Mouse (Mus musculus) forebrain, postnatal 0 days (tissue): ENCODE measurements around the gene Narf. TPM values are rescaled to one million over a fixed set of nuclear protein-coding genes. Genes with fewer than 3 reads are reported as not detected.

Experiments
- ATAC-seq: fragments of 200-750 bp; cut with Nextera tagmentation; 2 replicates; pipeline ENCODE4 v1.8.0; 2017; ENCODE audit warnings: mild to moderate bottlenecking, moderate library complexity
- DNase-seq: peaks from one replicate; pipeline ENCODE4 v3.0.0-alpha.2; 2015
- H3K27ac ChIP-seq: fragments of 300-500 bp; sonication (generic); 2 replicates; pipeline ENCODE4 v1.5.1; 2014; ENCODE audit warnings: low read depth, mild to moderate bottlenecking, antibody characterized with exemption, low read length, moderate library complexity, mixed read lengths
- H3K27me3 ChIP-seq: fragments of 300-500 bp; sonication (generic); 2 replicates; pipeline ENCODE4 v1.6.1; 2014; ENCODE audit warnings: mild to moderate bottlenecking, low read length, mixed read lengths; ENCODE audit not compliant: insufficient read depth
- H3K36me3 ChIP-seq: fragments of 300-500 bp; sonication (generic); 2 replicates; pipeline ENCODE4 v1.6.1; 2014; ENCODE audit warnings: mild to moderate bottlenecking, moderate library complexity; ENCODE audit not compliant: insufficient read depth
- H3K4me1 ChIP-seq: fragments of 300-500 bp; sonication (generic); 2 replicates; pipeline ENCODE4 v1.6.1; 2014; ENCODE audit warnings: antibody characterized with exemption; ENCODE audit not compliant: insufficient read depth
- H3K4me2 ChIP-seq: fragments of 300-500 bp; sonication (generic); 2 replicates; pipeline ENCODE4 v1.6.1; 2014; ENCODE audit warnings: low read depth, mild to moderate bottlenecking, moderate library complexity
- H3K4me3 ChIP-seq: fragments of 300-500 bp; sonication (generic); 2 replicates; pipeline ENCODE4 v1.5.1; 2014; ENCODE audit warnings: low read depth, low read length, mixed read lengths
- H3K9ac ChIP-seq: fragments of 300-500 bp; sonication (generic); 2 replicates; pipeline ENCODE4 v1.6.1; 2014; ENCODE audit warnings: mild to moderate bottlenecking
- H3K9me3 ChIP-seq: fragments of 300-500 bp; sonication (generic); 2 replicates; pipeline ENCODE4 v1.6.1; 2016; ENCODE audit warnings: low read length
- CTCF ChIP-seq: sonication (generic); IDR thresholded peaks from 2 replicates; pipeline ENCODE4 v1.5.1; 2016; ENCODE audit warnings: antibody characterized with exemption, control low read depth, low read depth
- WGBS: fragments of 180-500 bp; shearing (Covaris S2); extraction: QIAGEN DNeasy Blood & Tissue Kit; methylation state at CpG from one replicate; pipeline ENCODE4 v1.1.7; 2014; 5-methylcytosine and 5-hydroxymethylcytosine counted together
- polyA plus RNA-seq: library from polyadenylated mRNA; unstranded; fragments of >200 nt; fragmentation: Nextera tagmentation; extraction: Ambion mirVana; gene quantifications from 2 replicates; pipeline ENCODE4 v1.2.1, GENCODE M21; 2015
- total RNA-seq: library from RNA; depleted of rRNA; stranded (reverse); fragments of >200 nt; gene quantifications from 2 replicates; pipeline ENCODE4 v1.2.3, GENCODE M21; 2014; rRNA removed

Gene Narf
- total and polyA plus RNA-seq, 2 experiments from 2014 or later, result 42.9 to 135 TPM

GRCm38 (mm10) chr11:121305371-121305770 lies 68.3 kb downstream of the Narf start:
- DNase-seq, result no peak
- no peak for TF ChIP-seq CTCF
- no peak; the same call in 1 of the 2 replicates for ATAC-seq
- H3K4me3 ChIP-seq, result no peak overlapping the region
- no peaks in the 10 kb centered on the region for H3K9me3 ChIP-seq
- no peak overlapping the region for H3K4me2 ChIP-seq
- no peaks in the 10 kb centered on the region for H3K27me3 ChIP-seq
- no peak overlapping the region for H3K27ac ChIP-seq
- H3K36me3 ChIP-seq, result peaks cover 70% of the 10 kb centered on the region
- WGBS, result 85% methylated on average over 6 of the region's 6 CpGs
- no peak overlapping the region for H3K9ac ChIP-seq
- no peaks in the 10 kb centered on the region for H3K4me1 ChIP-seq

Other genes starting within 250 kb of the Narf start
- gene Csnk1d, start 245.9 kb upstream of the Narf start, total RNA-seq, result 77.9 and 107 TPM in 2 replicates
- 84.8 and 108 TPM in 2 replicates for gene Csnk1d, start 245.9 kb upstream of the Narf start, polyA plus RNA-seq
- gene Cd7, start 197.8 kb upstream of the Narf start, total RNA-seq, result not detected in 2 replicates
- not detected in 2 replicates for gene Cd7, start 197.8 kb upstream of the Narf start, polyA plus RNA-seq
- gene Sectm1b, start 173.7 kb upstream of the Narf start, total RNA-seq, result not detected in 2 replicates
- gene Sectm1b, start 173.7 kb upstream of the Narf start, polyA plus RNA-seq, result not detected in 2 replicates
- not detected in 2 replicates for gene Sectm1a, start 156.0 kb upstream of the Narf start, total RNA-seq
- not detected in 2 replicates for gene Sectm1a, start 156.0 kb upstream of the Narf start, polyA plus RNA-seq
- gene Tex19.2, start 118.6 kb upstream of the Narf start, total RNA-seq, result not detected in 2 replicates
- not detected in 2 replicates for gene Tex19.2, start 118.6 kb upstream of the Narf start, polyA plus RNA-seq
- gene Tex19.1, start 91.1 kb upstream of the Narf start, total RNA-seq, result not detected in 2 replicates
- gene Tex19.1, start 91.1 kb upstream of the Narf start, polyA plus RNA-seq, result not detected in 2 replicates
- gene Uts2r, start 77.0 kb upstream of the Narf start, total RNA-seq, result 0.33 and 1.1 TPM in 2 replicates
- gene Uts2r, start 77.0 kb upstream of the Narf start, polyA plus RNA-seq, result 0.43 and 0.77 TPM in 2 replicates
- gene Hexdc, start 32.8 kb upstream of the Narf start, total RNA-seq, result 64.9 and 77.0 TPM in 2 replicates
- 19.8 and 24.1 TPM in 2 replicates for gene Hexdc, start 32.8 kb upstream of the Narf start, polyA plus RNA-seq
- gene Ogfod3, start 32.5 kb upstream of the Narf start, total RNA-seq, result 7.1 and 9.0 TPM in 2 replicates
- 16.8 and 21.4 TPM in 2 replicates for gene Ogfod3, start 32.5 kb upstream of the Narf start, polyA plus RNA-seq
- 28.0 and 29.1 TPM in 2 replicates for gene Cybc1, start 7.9 kb upstream of the Narf start, total RNA-seq
- gene Cybc1, start 7.9 kb upstream of the Narf start, polyA plus RNA-seq, result 19.7 TPM in 2 replicates
- 62.9 and 73.1 TPM in 2 replicates for gene Foxk2, start 22.7 kb downstream of the Narf start, total RNA-seq
- gene Foxk2, start 22.7 kb downstream of the Narf start, polyA plus RNA-seq, result 14.2 and 16.5 TPM in 2 replicates
- gene Wdr45b, start 117.2 kb downstream of the Narf start, total RNA-seq, result 71.6 and 85.0 TPM in 2 replicates
- 92.6 and 103 TPM in 2 replicates for gene Wdr45b, start 117.2 kb downstream of the Narf start, polyA plus RNA-seq
- gene Rab40b, start 151.0 kb downstream of the Narf start, total RNA-seq, result 19.5 and 19.7 TPM in 2 replicates
- 16.4 and 22.3 TPM in 2 replicates for gene Rab40b, start 151.0 kb downstream of the Narf start, polyA plus RNA-seq
- gene Fn3krp, start 184.1 kb downstream of the Narf start, total RNA-seq, result 19.0 and 19.7 TPM in 2 replicates
- 7.0 and 8.2 TPM in 2 replicates for gene Fn3krp, start 184.1 kb downstream of the Narf start, polyA plus RNA-seq
- 2.9 and 3.3 TPM in 2 replicates for gene Fn3k, start 197.7 kb downstream of the Narf start, total RNA-seq
- gene Fn3k, start 197.7 kb downstream of the Narf start, polyA plus RNA-seq, result 2.8 and 3.1 TPM in 2 replicates
- gene Tbcd, start 214.7 kb downstream of the Narf start, total RNA-seq, result 75.3 and 90.8 TPM in 2 replicates
- gene Tbcd, start 214.7 kb downstream of the Narf start, polyA plus RNA-seq, result 49.3 and 56.5 TPM in 2 replicates